Mouse (Mus musculus) heart, adult 2 months (tissue): ENCODE data around the gene Nt5dc2. TPM values are rescaled to one million over a fixed set of nuclear protein-coding genes. Genes with fewer than 3 reads are reported as not detected.

Experiments
- DNase-seq, 2 experiments: peaks; one replicate each; pipeline ENCODE4 v3.0.0; 2021
- H3K27ac ChIP-seq: fragments of 200-600 bp; 2 replicates; pipeline ENCODE4 v1.8.1; 2022
- H3K27me3 ChIP-seq: fragments of 200-500 bp; 2 replicates; pipeline ENCODE4 v1.6.1; 2012; ENCODE audit warnings: mild to moderate bottlenecking, low read length, inconsistent platforms, mixed read lengths; ENCODE audit not compliant: control insufficient read depth, insufficient read depth
- H3K36me3 ChIP-seq: fragments of 200-500 bp; 2 replicates; pipeline ENCODE4 v1.6.1; 2012; ENCODE audit warnings: low read length, inconsistent platforms; ENCODE audit not compliant: control insufficient read depth, insufficient read depth
- H3K4me1 ChIP-seq: fragments of 200-500 bp; 2 replicates; pipeline ENCODE4 v1.6.1; 2011; ENCODE audit warnings: low read length; ENCODE audit not compliant: control insufficient read depth, insufficient read depth
- H3K4me3 ChIP-seq: fragments of 200-600 bp; 2 replicates; pipeline ENCODE4 v1.8.1; 2022
- H3K79me2 ChIP-seq: fragments of 200-500 bp; replicated peaks from 2 replicates; pipeline ENCODE4 v1.6.1; 2012; ENCODE audit warnings: mild to moderate bottlenecking, inconsistent platforms, low read length, moderate library complexity, mixed read lengths; ENCODE audit not compliant: control insufficient read depth, insufficient read depth
- H3K9ac ChIP-seq: fragments of 200-500 bp; 2 replicates; pipeline ENCODE4 v1.6.1; 2012; ENCODE audit warnings: low read depth, mild to moderate bottlenecking, control low read depth, inconsistent platforms, low read length, mixed read lengths
- CTCF ChIP-seq: fragments of 200-600 bp; IDR thresholded peaks from 2 replicates; pipeline ENCODE4 v1.8.1; 2022; ENCODE audit warnings: antibody characterized with exemption, mild to moderate bottlenecking, moderate library complexity
- EP300 ChIP-seq: fragments of 200-500 bp; IDR thresholded peaks from 2 replicates; pipeline ENCODE4 v1.6.1; 2011; ENCODE audit warnings: low read depth, low read length, control low read depth; ENCODE audit not compliant: insufficient read depth
- POLR2A ChIP-seq: fragments of 200-500 bp; IDR thresholded peaks from 2 replicates; pipeline ENCODE4 v1.6.1; 2011; ENCODE audit warnings: mild to moderate bottlenecking, low read depth, low read length, control low read depth; ENCODE audit not compliant: insufficient read depth
- WGBS: fragments of 180-500 bp; shearing (Covaris S2); methylation state at CpG from one replicate; pipeline ENCODE4 v1.1.7; 2018; 5-methylcytosine and 5-hydroxymethylcytosine counted together
- intact Hi-C: fragments of 180-260 bp; cut with DNase I; formaldehyde crosslinking; loops from one replicate; pipeline ENCODE4 v1.15.1; 2025
- polyA plus RNA-seq: library from polyadenylated mRNA; depleted of rRNA; stranded (reverse); fragments of >200 nt; gene quantifications from 2 replicates; pipeline ENCODE4 v1.2.3, GENCODE M21; 2012
- total RNA-seq, 2 experiments: library from RNA; stranded (reverse); gene quantifications; 2 replicates each; pipeline ENCODE4 v1.2.3; 2021

Gene Nt5dc2
- total and polyA plus RNA-seq, 3 experiments, result 18.7 to 82.7 (median 21.8) TPM

DNA sequence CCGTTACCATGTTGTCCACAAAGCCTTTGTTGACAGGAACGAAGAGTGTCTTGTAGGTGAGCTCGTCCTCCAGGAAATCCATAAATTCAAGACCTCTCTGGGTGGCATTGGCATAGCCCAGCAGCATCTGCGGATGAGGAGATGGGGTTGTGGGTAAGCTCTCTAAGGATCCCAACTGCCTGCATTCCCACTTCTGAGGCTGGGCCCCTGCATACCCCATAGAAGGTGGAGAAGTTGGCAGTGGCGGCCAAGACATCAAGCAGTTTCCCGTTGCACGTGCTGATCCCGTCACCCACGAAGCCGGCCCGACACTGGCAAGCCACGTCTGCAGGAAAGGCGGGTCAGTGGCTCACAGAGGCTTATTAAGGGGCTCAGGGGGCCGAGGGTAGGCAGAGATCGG, 9.3 kb downstream of the Nt5dc2 start:
- Histone ChIP-seq H3K27me3 (no peaks in the 10 kb centered on the region), H3K36me3 (no peaks in the 10 kb centered on the region), H3K4me3 (no peak overlapping the region), H3K9ac (no peak overlapping the region), H3K79me2 (no peaks in the 10 kb centered on the region), H3K4me1 (no peaks in the 10 kb centered on the region; the same call in none of the 2 replicates), H3K27ac (no peak overlapping the region)
- intact Hi-C loops, result no loop called here
- TF ChIP-seq EP300 (no peak), POLR2A (no peak), CTCF (no peak)
- peak in 1 of 2 experiments; percentile 15 for DNase-seq
- WGBS, result 83% methylated on average over 15 of the region's 15 CpGs

DNA sequence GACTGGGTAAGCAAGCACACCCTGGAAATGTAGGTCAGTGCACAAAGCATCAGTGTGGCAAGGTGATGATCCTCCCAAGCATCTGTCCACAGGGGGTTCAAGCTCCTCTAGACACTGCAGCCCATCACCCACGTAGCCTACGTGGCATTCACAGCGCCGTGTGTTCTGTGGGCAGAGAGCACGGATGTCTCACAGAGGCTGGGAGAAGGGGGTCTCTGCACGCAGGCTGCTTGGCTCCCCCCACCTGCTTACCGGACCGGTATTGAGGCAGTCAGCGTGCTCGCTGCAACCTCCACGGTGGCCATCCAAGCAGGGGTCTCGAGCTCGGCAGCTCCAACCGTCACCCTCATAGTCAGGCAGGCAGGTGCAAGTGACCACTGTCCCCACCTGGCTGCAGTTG, 10.2 kb downstream of the Nt5dc2 start:
- Histone ChIP-seq H3K36me3 (no peaks in the 10 kb centered on the region), H3K9ac (no peak overlapping the region), H3K4me3 (no peak overlapping the region), H3K27me3 (no peaks in the 10 kb centered on the region), H3K4me1 (no peaks in the 10 kb centered on the region; the same call in none of the 2 replicates), H3K27ac (no peak overlapping the region), H3K79me2 (no peaks in the 10 kb centered on the region)
- 98% methylated on average over 14 of the region's 14 CpGs for WGBS
- intact Hi-C loops, result no loop called here
- peak in 1 of 2 experiments; percentile 16 for DNase-seq
- TF ChIP-seq POLR2A (no peak), CTCF (no peak), EP300 (no peak)

DNA sequence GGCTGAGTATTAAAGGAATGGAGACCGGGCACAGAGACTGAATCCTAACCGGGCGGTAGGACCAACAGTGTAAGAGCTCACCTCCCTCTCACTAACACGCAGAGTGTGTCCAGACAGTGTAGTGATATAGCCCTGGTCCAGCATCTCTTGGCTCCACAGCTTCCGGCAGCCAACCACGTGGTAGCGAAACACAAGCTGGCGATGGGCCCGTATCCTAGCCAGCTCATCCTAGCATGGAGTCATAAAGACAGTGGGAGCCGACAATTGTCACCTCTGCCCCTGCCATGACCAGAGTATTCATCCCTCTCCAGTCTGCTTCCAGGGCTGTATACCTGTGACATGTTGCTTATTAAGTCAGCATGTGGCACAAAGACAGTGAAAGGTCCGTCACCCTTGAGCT, 14.8 kb downstream of the Nt5dc2 start:
- intact Hi-C loops, result no loop called here
- 94% methylated on average over 11 of the region's 11 CpGs for WGBS
- no peak overlapping the region for H3K9ac ChIP-seq
- TF ChIP-seq EP300 (no peak), CTCF (no peak), POLR2A (no peak)
- H3K27ac ChIP-seq, result no peak overlapping the region
- H3K36me3 ChIP-seq, result no peaks in the 10 kb centered on the region
- no peak overlapping the region for H3K4me3 ChIP-seq
- H3K4me1 ChIP-seq, result no peaks in the 10 kb centered on the region
- H3K79me2 ChIP-seq, result no peaks in the 10 kb centered on the region
- H3K27me3 ChIP-seq, result no peaks in the 10 kb centered on the region
- DNase-seq, result no peak

DNA sequence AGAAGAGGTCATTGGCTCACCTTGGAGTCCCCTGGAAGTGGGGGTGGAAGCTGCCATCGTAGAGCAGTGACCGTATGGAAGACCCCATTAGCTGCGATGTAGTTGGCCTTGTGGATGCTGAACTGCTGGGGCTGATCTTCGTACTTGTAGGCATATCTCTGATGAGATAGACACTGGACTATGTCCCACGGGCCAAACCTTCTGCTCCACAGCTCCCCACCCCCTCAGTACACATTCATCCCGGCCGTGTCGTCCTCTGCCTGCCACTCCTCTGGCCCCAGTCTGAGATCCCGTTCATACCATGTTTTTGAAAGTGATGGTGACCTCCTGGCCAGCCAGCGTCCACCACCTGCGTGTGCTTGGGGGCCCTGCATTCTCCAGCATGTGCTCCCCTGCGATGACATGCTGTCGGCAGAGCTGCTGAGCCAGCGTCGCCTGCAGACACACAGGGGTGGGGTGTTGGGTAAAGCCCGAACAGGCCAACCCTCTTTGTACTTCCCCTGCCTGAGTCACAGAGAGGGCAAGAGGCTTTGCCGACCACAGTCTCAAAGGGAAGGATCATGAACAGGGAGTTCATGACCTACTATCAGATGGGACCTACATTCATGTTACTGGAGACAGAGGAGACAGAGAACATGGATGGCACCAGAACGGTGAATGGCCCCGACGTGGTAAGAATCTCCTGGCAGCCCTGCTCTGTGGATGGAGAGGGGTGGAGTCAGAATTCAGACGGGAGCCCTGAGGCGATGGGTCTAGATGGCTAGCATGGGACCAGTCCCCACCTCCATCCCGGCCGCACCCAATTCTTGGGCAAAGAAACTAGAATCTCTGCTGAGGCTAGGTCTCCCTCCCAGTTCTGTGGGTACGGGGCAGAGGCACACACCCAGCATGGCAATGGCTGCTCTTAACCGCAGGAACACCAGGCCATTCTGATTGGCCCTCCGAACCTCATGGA, 29.6 kb downstream of the Nt5dc2 start:
- no peak overlapping the region for H3K27ac ChIP-seq
- DNase-seq, result no peak
- intact Hi-C loops, result no loop called here
- H3K27me3 ChIP-seq, result no peaks in the 10 kb centered on the region
- H3K79me2 ChIP-seq, result no peaks in the 10 kb centered on the region
- H3K36me3 ChIP-seq, result no peaks in the 10 kb centered on the region
- peaks cover 4% of the 10 kb centered on the region for H3K4me1 ChIP-seq
- H3K4me3 ChIP-seq, result no peak overlapping the region
- H3K9ac ChIP-seq, result no peak overlapping the region
- 59% methylated on average over 27 of the region's 27 CpGs for WGBS
- TF ChIP-seq POLR2A (no peak), EP300 (no peak), CTCF (no peak)

DNA sequence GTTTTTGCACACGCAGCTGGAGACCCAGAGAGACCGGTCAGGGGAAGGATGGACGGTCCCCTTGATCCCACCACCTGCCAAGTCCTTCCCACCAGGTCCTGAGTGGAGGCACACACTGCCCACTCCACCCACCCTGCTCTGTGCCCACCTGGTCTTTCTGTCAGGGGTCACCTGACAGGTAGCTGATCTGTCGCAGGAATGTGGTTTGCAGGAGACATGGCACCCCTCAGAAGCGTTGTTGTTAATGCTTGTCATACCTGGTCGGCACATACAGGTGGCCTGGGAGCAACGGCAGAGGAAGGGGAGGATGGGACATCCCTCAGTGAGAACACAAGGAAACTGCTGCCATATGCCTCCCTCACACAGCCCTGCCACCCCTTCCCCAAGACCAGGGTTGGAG, 30.3 kb downstream of the Nt5dc2 start:
- H3K27ac ChIP-seq, result no peak overlapping the region
- 82% methylated on average over 7 of the region's 7 CpGs for WGBS
- no peak overlapping the region for H3K9ac ChIP-seq
- no peaks in the 10 kb centered on the region for H3K79me2 ChIP-seq
- H3K27me3 ChIP-seq, result no peaks in the 10 kb centered on the region
- H3K4me3 ChIP-seq, result no peak overlapping the region
- H3K36me3 ChIP-seq, result no peaks in the 10 kb centered on the region
- TF ChIP-seq POLR2A, result no peak
- TF ChIP-seq EP300, result no peak
- TF ChIP-seq CTCF, result no peak
- DNase-seq, result no peak
- H3K4me1 ChIP-seq, result peaks cover 5% of the 10 kb centered on the region
- intact Hi-C loops, result no loop called here

DNA sequence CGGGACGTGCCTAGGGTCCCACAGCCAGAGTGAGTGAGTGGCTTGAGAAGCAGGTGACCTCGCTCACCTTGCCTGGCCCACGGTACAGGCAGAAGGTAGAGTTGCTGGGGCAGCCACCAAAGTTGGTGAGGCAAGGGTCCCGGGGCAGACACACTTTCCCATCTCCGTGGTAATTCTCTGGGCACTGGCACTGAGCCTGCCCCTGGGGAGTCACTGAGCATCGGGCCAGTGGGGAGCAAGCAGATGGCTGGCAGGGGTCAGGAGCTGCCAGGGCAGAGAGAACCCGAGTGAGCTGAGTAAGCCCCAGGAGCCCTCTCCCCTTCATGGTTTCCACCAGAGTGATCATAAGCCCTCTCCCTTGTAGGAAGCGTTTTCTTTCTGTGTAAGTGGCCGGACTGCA, 30.8 kb downstream of the Nt5dc2 start:
- no peak for DNase-seq
- TF ChIP-seq EP300 (no peak), POLR2A (no peak), CTCF (no peak)
- Histone ChIP-seq H3K79me2 (no peaks in the 10 kb centered on the region), H3K4me1 (peaks cover 5% of the 10 kb centered on the region), H3K9ac (no peak overlapping the region), H3K4me3 (no peak overlapping the region), H3K27ac (no peak overlapping the region), H3K27me3 (no peaks in the 10 kb centered on the region), H3K36me3 (no peaks in the 10 kb centered on the region)
- intact Hi-C loops, result no loop called here
- WGBS, result 81% methylated on average over 10 of the region's 10 CpGs
